Mouse (Mus musculus) limb, embryonic 11.5 days (tissue): ENCODE results near the gene Pcsk2. TPM values are rescaled to one million over a fixed set of nuclear protein-coding genes. Genes with fewer than 3 reads are reported as not detected.

Experiments used
- ATAC-seq: fragments of 200-750 bp; cut with Nextera tagmentation; 2 replicates; pipeline ENCODE4 v1.8.0; 2017; ENCODE audit warnings: low read depth; ENCODE audit not compliant: insufficient number of reproducible peaks, low FRiP score, low TSS enrichment
- DNase-seq: peaks from one replicate; pipeline ENCODE4 v3.0.0-alpha.2; 2015; ENCODE audit warnings: low spot score
- H3K27ac ChIP-seq: fragments of 300-500 bp; sonication (generic); replicated peaks from 2 replicates; pipeline ENCODE4 v1.5.1; 2014; ENCODE audit warnings: low read depth, mild to moderate bottlenecking, low read length
- H3K27me3 ChIP-seq: fragments of 300-500 bp; sonication (generic); 2 replicates; pipeline ENCODE4 v1.6.1; 2014; ENCODE audit warnings: mild to moderate bottlenecking, low read length, mixed read lengths; ENCODE audit not compliant: control insufficient read depth, insufficient read depth
- H3K36me3 ChIP-seq: fragments of 300-500 bp; sonication (generic); 2 replicates; pipeline ENCODE4 v1.6.1; 2014; ENCODE audit warnings: mild to moderate bottlenecking, low read length, moderate library complexity, mixed read lengths; ENCODE audit not compliant: control insufficient read depth, insufficient read depth
- H3K4me1 ChIP-seq: fragments of 300-500 bp; sonication (generic); 2 replicates; pipeline ENCODE4 v1.6.1; 2014; ENCODE audit warnings: low read length, mixed read lengths; ENCODE audit not compliant: control insufficient read depth, insufficient read depth
- H3K4me2 ChIP-seq: fragments of 300-500 bp; sonication (generic); 2 replicates; pipeline ENCODE4 v1.6.1; 2014; ENCODE audit warnings: low read depth, mild to moderate bottlenecking, moderate library complexity; ENCODE audit not compliant: severe bottlenecking
- H3K4me3 ChIP-seq: fragments of 300-500 bp; sonication (generic); 2 replicates; pipeline ENCODE4 v1.5.1; 2014; ENCODE audit warnings: low read depth, low read length
- H3K9ac ChIP-seq: fragments of 300-500 bp; sonication (generic); 2 replicates; pipeline ENCODE4 v1.6.1; 2014; ENCODE audit warnings: mild to moderate bottlenecking, low read length
- H3K9me3 ChIP-seq: fragments of 300-500 bp; sonication (generic); 2 replicates; pipeline ENCODE4 v1.6.1; 2016; ENCODE audit warnings: low read length; ENCODE audit not compliant: control insufficient read depth
- WGBS: fragments of 180-500 bp; shearing (Covaris S2); extraction: QIAGEN DNeasy Blood & Tissue Kit; methylation state at CpG from one replicate; pipeline ENCODE4 v1.1.7; 2014; 5-methylcytosine and 5-hydroxymethylcytosine counted together
- polyA plus RNA-seq: library from polyadenylated mRNA; unstranded; fragments of >200 nt; fragmentation: Nextera tagmentation; extraction: Ambion mirVana; gene quantifications from 2 replicates; pipeline ENCODE4 v1.2.1, GENCODE M21; 2014

Pcsk2 gene
- polyA plus RNA-seq, 1 experiment from 2014 or later: 0.51 TPM

DNA sequence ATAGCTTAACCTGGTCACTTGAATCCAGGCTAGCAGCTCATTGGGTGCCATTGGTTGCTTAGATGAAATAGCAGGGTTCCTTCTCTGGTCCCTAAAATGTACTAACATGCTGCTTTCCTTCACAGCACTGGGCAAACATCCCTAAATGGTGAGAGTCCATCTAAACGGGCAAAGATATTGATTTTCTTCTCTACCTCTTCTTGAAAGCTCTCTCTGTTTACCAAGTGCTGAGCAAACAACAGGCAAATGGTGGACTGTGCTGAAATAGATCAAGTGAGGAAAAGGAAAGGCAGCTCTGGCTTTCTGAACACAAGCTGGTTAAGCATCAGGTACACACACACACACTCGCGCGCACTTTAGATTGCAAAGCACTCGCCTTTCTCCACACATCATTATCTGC, 120.8 kb downstream of the Pcsk2 start:
- no peak overlapping the region for H3K4me3 ChIP-seq

GRCm38 (mm10) chr2:143677869-143678268, 131.9 kb downstream of the Pcsk2 start:
- no peaks in the 10 kb centered on the region for H3K27me3 ChIP-seq
- no peaks in the 10 kb centered on the region for H3K4me1 ChIP-seq
- H3K27ac ChIP-seq: no peak overlapping the region
- H3K4me3 ChIP-seq: no peak overlapping the region
- DNase-seq (no peak), ATAC-seq (no peak)
- no peaks in the 10 kb centered on the region for H3K9me3 ChIP-seq
- H3K9ac ChIP-seq: no peak overlapping the region
- WGBS: 91% methylated on average over 4 of the region's 4 CpGs
- no peak overlapping the region for H3K4me2 ChIP-seq
- no peaks in the 10 kb centered on the region for H3K36me3 ChIP-seq

More for the DNA sequence above, 120.8 kb downstream of the Pcsk2 start:
- DNase-seq (no peak), ATAC-seq (no peak)
- WGBS: 85% methylated on average over 5 of the region's 5 CpGs
- no peaks in the 10 kb centered on the region for H3K9me3 ChIP-seq
- no peak overlapping the region for H3K27ac ChIP-seq
- no peaks in the 10 kb centered on the region for H3K4me1 ChIP-seq
- no peak overlapping the region for H3K9ac ChIP-seq
- H3K27me3 ChIP-seq: no peaks in the 10 kb centered on the region
- H3K4me2 ChIP-seq: no peak overlapping the region
- H3K36me3 ChIP-seq: no peaks in the 10 kb centered on the region

DNA sequence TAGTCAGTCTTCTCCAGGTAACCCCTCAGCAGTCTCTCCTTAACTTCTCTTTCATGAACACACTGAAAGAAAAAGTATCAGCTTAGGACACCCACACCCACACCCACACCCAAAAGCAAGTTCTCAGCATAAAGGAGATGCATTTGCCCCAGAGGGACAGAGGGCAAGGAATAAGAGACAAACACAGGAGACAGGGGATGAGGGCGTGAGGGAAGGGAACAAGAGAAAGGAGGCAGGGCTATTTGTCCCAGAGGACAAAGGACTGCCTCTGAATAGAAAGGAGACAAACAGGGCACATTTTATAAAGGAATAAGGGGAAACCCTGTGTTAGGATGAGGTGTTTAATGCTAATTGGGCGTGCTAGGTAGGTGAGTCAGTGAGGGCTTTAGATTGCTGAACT, 133.6 kb downstream of the Pcsk2 start:
- no peak overlapping the region for H3K9ac ChIP-seq
- DNase-seq (no peak), ATAC-seq (no peak)
- no peak overlapping the region for H3K27ac ChIP-seq
- no peaks in the 10 kb centered on the region for H3K36me3 ChIP-seq
- no peaks in the 10 kb centered on the region for H3K27me3 ChIP-seq
- no peaks in the 10 kb centered on the region for H3K4me1 ChIP-seq
- no peak overlapping the region for H3K4me2 ChIP-seq
- 74% methylated on average over 2 of the region's 2 CpGs for WGBS
- no peaks in the 10 kb centered on the region for H3K9me3 ChIP-seq
- H3K4me3 ChIP-seq: no peak overlapping the region

DNA sequence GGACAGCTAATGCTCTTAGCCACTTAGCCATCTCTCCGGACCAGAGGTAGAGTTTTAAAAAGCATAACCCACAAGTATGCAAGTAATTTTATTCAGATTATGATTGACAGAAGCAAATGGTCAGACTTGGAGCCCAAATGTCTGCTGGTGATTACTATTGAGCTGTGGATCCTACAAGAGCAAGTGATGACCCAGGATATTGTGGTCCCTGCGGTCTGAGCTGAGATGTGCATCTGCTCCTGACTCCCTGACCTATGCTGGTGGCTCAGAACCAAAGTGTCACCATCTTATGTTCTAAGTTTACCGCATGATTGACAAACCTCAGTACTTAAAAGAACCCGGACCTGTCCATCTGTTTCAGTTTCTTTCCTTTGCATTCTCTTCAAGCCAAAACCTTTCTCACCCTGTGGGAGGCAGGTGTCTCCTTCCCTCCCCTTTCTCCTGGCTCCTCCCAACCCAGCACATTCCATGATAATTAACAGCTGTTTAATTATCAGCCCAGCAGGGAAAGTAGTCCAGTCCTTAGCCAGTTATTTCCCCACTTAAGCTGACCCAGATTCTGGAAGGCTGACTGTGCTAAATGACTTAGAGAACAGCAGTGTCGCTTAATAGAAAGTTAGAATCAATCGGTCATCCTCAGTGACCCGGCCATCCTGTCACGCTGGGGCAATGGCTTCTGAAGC, 136.1 kb downstream of the Pcsk2 start:
- WGBS: 61% methylated on average over 8 of the region's 8 CpGs
- H3K36me3 ChIP-seq: no peaks in the 10 kb centered on the region
- no peaks in the 10 kb centered on the region for H3K9me3 ChIP-seq
- no peak overlapping the region for H3K27ac ChIP-seq
- no peak overlapping the region for H3K9ac ChIP-seq
- H3K4me3 ChIP-seq: no peak overlapping the region
- DNase-seq (no peak), ATAC-seq (no peak)
- no peaks in the 10 kb centered on the region for H3K4me1 ChIP-seq
- H3K4me2 ChIP-seq: no peak overlapping the region
- no peaks in the 10 kb centered on the region for H3K27me3 ChIP-seq

- no peak for ATAC-seq
- H3K27me3 ChIP-seq: no peaks in the 10 kb centered on the region
- no peaks in the 10 kb centered on the region for H3K9me3 ChIP-seq
- DNase-seq: no peak
- no peaks in the 10 kb centered on the region for H3K4me1 ChIP-seq
- H3K4me3 ChIP-seq: no peak overlapping the region
- WGBS: 87% methylated on average over 2 of the region's 2 CpGs
- no peak overlapping the region for H3K27ac ChIP-seq
- no peak overlapping the region for H3K4me2 ChIP-seq
- no peaks in the 10 kb centered on the region for H3K36me3 ChIP-seq
- no peak overlapping the region for H3K9ac ChIP-seq
These were observed 137.6 kb downstream of the Pcsk2 start for GRCm38 (mm10) chr2:143683513-143683912.

DNA sequence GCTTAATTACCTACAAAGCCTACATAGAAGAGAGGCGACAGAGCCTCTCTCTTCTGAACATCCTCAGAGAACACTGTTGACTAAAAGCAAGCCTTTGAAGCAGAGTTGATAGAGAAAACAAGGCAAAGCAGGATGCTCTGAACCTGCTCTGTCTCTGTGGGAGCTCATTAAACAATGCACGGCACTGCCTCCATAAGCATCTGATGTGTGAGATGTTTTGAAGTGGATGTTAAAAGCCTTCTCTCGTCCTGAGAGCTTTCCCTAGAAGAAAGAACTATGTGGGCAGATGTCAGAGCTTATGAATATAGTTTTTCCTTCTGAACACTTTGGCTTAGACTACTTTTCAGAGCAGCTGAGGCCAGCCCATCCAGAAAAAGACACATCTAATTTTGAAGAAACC, 145.3 kb downstream of the Pcsk2 start:
- Histone ChIP-seq H3K27ac (no peak overlapping the region), H3K36me3 (no peaks in the 10 kb centered on the region), H3K4me1 (no peaks in the 10 kb centered on the region), H3K27me3 (no peaks in the 10 kb centered on the region), H3K9me3 (no peaks in the 10 kb centered on the region), H3K9ac (no peak overlapping the region), H3K4me3 (no peak overlapping the region), H3K4me2 (no peak overlapping the region)
- WGBS: 61% methylated on average over 3 of the region's 3 CpGs
- DNase-seq (no peak), ATAC-seq (no peak)

- no peaks in the 10 kb centered on the region for H3K36me3 ChIP-seq
- no peak overlapping the region for H3K4me2 ChIP-seq
- no peaks in the 10 kb centered on the region for H3K9me3 ChIP-seq
- H3K4me1 ChIP-seq: no peaks in the 10 kb centered on the region
- no peaks in the 10 kb centered on the region for H3K27me3 ChIP-seq
- H3K9ac ChIP-seq: no peak overlapping the region
- ATAC-seq (no peak), DNase-seq (no peak)
- no peak overlapping the region for H3K27ac ChIP-seq
- H3K4me3 ChIP-seq: no peak overlapping the region
- 59% methylated on average over 14 of the region's 14 CpGs for WGBS
These were observed 150.1 kb downstream of the Pcsk2 start for GRCm38 (mm10) chr2:143696026-143696557.

DNA sequence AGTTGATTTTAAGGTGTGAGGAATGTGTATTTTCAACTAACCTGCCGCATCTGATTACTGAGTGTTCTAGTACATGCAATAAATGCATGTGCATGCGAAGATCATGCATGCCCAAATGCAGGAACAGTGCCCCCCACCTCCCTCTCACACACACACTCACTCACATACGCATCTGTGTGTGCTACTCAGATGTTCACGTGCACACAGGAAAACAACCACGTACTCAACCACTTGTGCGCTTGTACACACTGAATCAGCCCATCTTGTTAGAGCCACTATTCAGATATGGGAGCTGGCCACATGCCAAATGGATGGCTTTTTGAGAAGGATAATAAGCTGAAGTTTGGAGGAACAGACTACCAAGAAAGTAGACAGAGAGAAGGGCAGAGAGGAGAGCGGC, 150.7 kb downstream of the Pcsk2 start:
- H3K27me3 ChIP-seq: no peaks in the 10 kb centered on the region
- no peak overlapping the region for H3K9ac ChIP-seq
- no peaks in the 10 kb centered on the region for H3K36me3 ChIP-seq
- no peaks in the 10 kb centered on the region for H3K4me1 ChIP-seq
- no peak overlapping the region for H3K4me3 ChIP-seq
- no peak for DNase-seq
- 90% methylated on average over 7 of the region's 7 CpGs for WGBS
- H3K9me3 ChIP-seq: no peaks in the 10 kb centered on the region
- no peak overlapping the region for H3K27ac ChIP-seq
- ATAC-seq: no peak
- H3K4me2 ChIP-seq: no peak overlapping the region

GRCm38 (mm10) chr2:143701141-143701540, 155.2 kb downstream of the Pcsk2 start:
- no peaks in the 10 kb centered on the region for H3K36me3 ChIP-seq
- 79% methylated on average over 5 of the region's 5 CpGs for WGBS

More at GRCm38 (mm10) chr2:143701141-143701540, 155.2 kb downstream of the Pcsk2 start:
- no peak for ATAC-seq
- H3K9ac ChIP-seq: no peak overlapping the region
- H3K4me3 ChIP-seq: no peak overlapping the region
- no peaks in the 10 kb centered on the region for H3K4me1 ChIP-seq
- H3K4me2 ChIP-seq: no peak overlapping the region
- DNase-seq: no peak
- H3K27ac ChIP-seq: no peak overlapping the region
- no peaks in the 10 kb centered on the region for H3K27me3 ChIP-seq
- no peaks in the 10 kb centered on the region for H3K9me3 ChIP-seq
